Mouse (Mus musculus) testis, adult 2 months (tissue): ENCODE results near the gene Nufip2. TPM values are rescaled to one million over a fixed set of nuclear protein-coding genes. Genes with fewer than 3 reads are reported as not detected.
"Not testable (repeated sequence)": the region's sequence is repeated elsewhere in the genome, so short reads cannot be mapped to it uniquely, and the experiment has no call there.

ENCODE experiments used
- H3K27ac ChIP-seq: fragments of 200-500 bp; 2 replicates; pipeline ENCODE4 v1.5.1; 2012; ENCODE audit warnings: low read depth, low read length; ENCODE audit not compliant: control insufficient read depth, insufficient read depth
- H3K27me3 ChIP-seq: fragments of 200-500 bp; 2 replicates; pipeline ENCODE4 v1.6.1; 2012; ENCODE audit warnings: mild to moderate bottlenecking, low read length, moderate library complexity; ENCODE audit not compliant: control insufficient read depth, insufficient read depth
- H3K36me3 ChIP-seq: fragments of 200-500 bp; 2 replicates; pipeline ENCODE4 v1.6.1; 2012; ENCODE audit warnings: mild to moderate bottlenecking, low read length; ENCODE audit not compliant: control insufficient read depth, insufficient read depth
- H3K4me1 ChIP-seq: fragments of 200-500 bp; 2 replicates; pipeline ENCODE4 v1.6.1; 2012; ENCODE audit warnings: low read length; ENCODE audit not compliant: control insufficient read depth, insufficient read depth
- H3K4me3 ChIP-seq: fragments of 200-500 bp; 2 replicates; pipeline ENCODE4 v1.5.1; 2012; ENCODE audit warnings: low read depth, mild to moderate bottlenecking, low read length, moderate library complexity, mixed read lengths; ENCODE audit not compliant: control insufficient read depth
- CTCF ChIP-seq: fragments of 200-500 bp; IDR thresholded peaks from 2 replicates; pipeline ENCODE4 v1.5.1; 2012; ENCODE audit warnings: low read depth, mild to moderate bottlenecking, inconsistent platforms, low read length, moderate library complexity; ENCODE audit not compliant: control insufficient read depth, insufficient read depth, insufficient replicate concordance
- POLR2A ChIP-seq: fragments of 200-500 bp; IDR thresholded peaks from 2 replicates; pipeline ENCODE4 v1.6.1; 2012; ENCODE audit warnings: low read depth, mild to moderate bottlenecking, inconsistent platforms, low read length, moderate library complexity; ENCODE audit not compliant: control insufficient read depth
- polyA plus RNA-seq: library from polyadenylated mRNA; depleted of rRNA; stranded (reverse); fragments of >200 nt; gene quantifications from 2 replicates; pipeline ENCODE4 v1.2.3, GENCODE M21; 2012; rRNA removed

The Nufip2 gene
- 12.1 and 14.4 TPM in 2 replicates for polyA plus RNA-seq

GRCm38 (mm10) chr11:77685383-77686265 is at the start of gene Nufip2:
Nufip2 (plus strand) TSS chr11:77686155.
- Histone ChIP-seq H3K36me3 (no peaks in the 10 kb centered on the region), H3K4me3 (peak within 1 kb of the TSS; percentile 97), H3K4me1 (peaks cover 4% of the 10 kb centered on the region), H3K27me3 (no peaks in the 10 kb centered on the region), H3K27ac (peak within 1 kb of the TSS; percentile 99)
- TF ChIP-seq POLR2A (peak; percentile 99), CTCF (no peak; the same call in 1 of the 2 replicates)

GRCm38 (mm10) chr11:77641390-77641789 is 44.6 kb upstream of the Nufip2 start:
- no peak overlapping the region; the same call in 1 of the 2 replicates for H3K4me3 ChIP-seq
- TF ChIP-seq CTCF (no peak), POLR2A (no peak)
- no peak overlapping the region for H3K27ac ChIP-seq
- H3K27me3 ChIP-seq, result no peaks in the 10 kb centered on the region
- no peaks in the 10 kb centered on the region for H3K36me3 ChIP-seq
- peaks cover 10% of the 10 kb centered on the region for H3K4me1 ChIP-seq

GRCm38 (mm10) chr11:77645481-77645880 is 40.5 kb upstream of the Nufip2 start:
- TF ChIP-seq POLR2A (no peak), CTCF (no peak)
- Histone ChIP-seq H3K4me3 (no peak overlapping the region), H3K36me3 (no peaks in the 10 kb centered on the region), H3K4me1 (peaks cover 10% of the 10 kb centered on the region), H3K27ac (no peak overlapping the region), H3K27me3 (no peaks in the 10 kb centered on the region)

DNA sequence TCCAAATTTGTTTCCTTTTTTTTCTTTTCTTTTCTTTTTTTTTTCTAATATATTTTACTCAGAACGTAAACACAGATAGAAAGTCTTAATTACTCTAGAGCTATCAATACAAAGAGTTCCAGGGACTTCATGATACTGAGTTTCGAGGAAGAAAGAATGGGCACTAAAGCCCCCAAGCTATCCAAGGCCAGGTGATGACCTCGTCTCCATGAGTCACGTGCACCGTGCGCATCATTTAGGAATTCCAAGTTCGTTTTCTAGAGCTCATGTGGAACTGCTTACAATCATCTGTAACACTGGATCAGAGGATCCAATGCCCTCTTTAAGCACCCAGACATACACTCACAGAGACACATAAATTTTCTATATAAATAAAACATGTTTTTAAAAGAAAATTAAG is 37.1 kb upstream of the Nufip2 start:
- H3K4me1 ChIP-seq, result no peaks in the 10 kb centered on the region
- no peak overlapping the region for H3K27ac ChIP-seq
- H3K36me3 ChIP-seq, result no peaks in the 10 kb centered on the region
- H3K27me3 ChIP-seq, result no peaks in the 10 kb centered on the region
- H3K4me3 ChIP-seq, result no peak overlapping the region
- TF ChIP-seq POLR2A, result no peak
- no peak for TF ChIP-seq CTCF

DNA sequence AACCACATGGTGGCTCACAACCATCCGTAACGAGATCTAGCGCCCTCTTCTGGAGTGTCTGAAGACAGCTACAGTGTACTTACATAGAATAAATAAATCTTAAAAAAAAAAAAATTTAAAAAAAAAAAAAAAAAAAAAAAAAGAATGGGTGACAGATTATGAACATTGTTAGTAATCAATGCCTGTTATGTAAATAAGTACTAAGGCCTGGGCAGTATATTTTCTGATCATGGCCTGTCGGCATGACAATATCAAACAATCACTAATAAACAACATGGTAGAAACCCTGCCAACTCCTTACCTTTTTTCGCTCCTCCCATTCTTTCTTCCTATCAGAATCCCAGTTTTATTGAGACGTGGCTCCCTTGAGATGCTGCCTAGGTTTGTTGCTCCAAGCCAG is 33.5 kb upstream of the Nufip2 start:
- Histone ChIP-seq H3K36me3 (no peaks in the 10 kb centered on the region), H3K27ac (no peak overlapping the region), H3K4me1 (no peaks in the 10 kb centered on the region), H3K27me3 (no peaks in the 10 kb centered on the region), H3K4me3 (no peak overlapping the region)
- TF ChIP-seq POLR2A (no peak), CTCF (no peak)

- not testable (repeated sequence) for H3K4me1 ChIP-seq, H3K4me3 ChIP-seq, H3K27ac ChIP-seq, H3K27me3 ChIP-seq, H3K36me3 ChIP-seq
Observed at GRCm38 (mm10) chr11:77653406-77654190, 32.4 kb upstream of the Nufip2 start.

- no peak overlapping the region for H3K27ac ChIP-seq
- H3K4me1 ChIP-seq, result no peaks in the 10 kb centered on the region
- H3K4me3 ChIP-seq, result no peak overlapping the region
- H3K36me3 ChIP-seq, result no peaks in the 10 kb centered on the region
- TF ChIP-seq POLR2A (no peak), CTCF (no peak)
- H3K27me3 ChIP-seq, result no peaks in the 10 kb centered on the region
Observed at GRCm38 (mm10) chr11:77659986-77660385, 26.0 kb upstream of the Nufip2 start.
